Mouse (Mus musculus): ENCODE results near the gene Rfc5. TPM values are rescaled to one million over a fixed set of nuclear protein-coding genes. Genes with fewer than 3 reads are reported as not detected.

Gene Rfc5
- total RNA-seq (2023): 10 to 100 TPM; 12.9 to 13.6 TPM

GRCm38 (mm10) chr5:117388877-117389276 is at the start of gene Rfc5:
TSS of gene Rfc5 (minus strand) at chr5:117389047.

GRCm38 (mm10) chr5:117413507-117414501 is 25.0 kb upstream of the Rfc5 start, which contains the start of gene Ksr2:
TSS of gene Ksr2 (plus strand) at chr5:117414000.

GRCm38 (mm10) chr5:117357129-117357477 is 31.7 kb downstream of the Rfc5 start, which contains the start of gene Wsb2:
TSS of gene Wsb2 (plus strand) at chr5:117357304.

Other genes with a start within 250 kb of the Rfc5 start
- gene Pebp1, start 101.4 kb downstream of the Rfc5 start, total RNA-seq (2023): 10 to 100 TPM; 55.8 to 58.2 TPM
- 1 to 10 TPM; 4.4 to 5.8 TPM for gene Vsig10, start 70.0 kb downstream of the Rfc5 start, total RNA-seq (2023)
- gene Wsb2, start 31.7 kb downstream of the Rfc5 start, total RNA-seq (2023): 10 to 100 TPM; 60.8 to 63.9 TPM
- 1 to 10 TPM; 5.1 to 5.3 TPM for gene Ksr2, start 25.0 kb upstream of the Rfc5 start, total RNA-seq (2023)

Measured in monocyte, adult 59 days (primary cell).